Mouse (Mus musculus) mesoderm, embryonic 11.5 days (tissue): Measurements from ENCODE around the gene Lgr5.
A peak's percentile ranks its signal among the peaks of the same experiment; 100 is the strongest.

ENCODE experiments used
- DNase-seq: peaks from one replicate; pipeline ENCODE4 v3.0.0-alpha.2; 2012; ENCODE audit warnings: low read depth, low spot score

The Lgr5 gene

DNA sequence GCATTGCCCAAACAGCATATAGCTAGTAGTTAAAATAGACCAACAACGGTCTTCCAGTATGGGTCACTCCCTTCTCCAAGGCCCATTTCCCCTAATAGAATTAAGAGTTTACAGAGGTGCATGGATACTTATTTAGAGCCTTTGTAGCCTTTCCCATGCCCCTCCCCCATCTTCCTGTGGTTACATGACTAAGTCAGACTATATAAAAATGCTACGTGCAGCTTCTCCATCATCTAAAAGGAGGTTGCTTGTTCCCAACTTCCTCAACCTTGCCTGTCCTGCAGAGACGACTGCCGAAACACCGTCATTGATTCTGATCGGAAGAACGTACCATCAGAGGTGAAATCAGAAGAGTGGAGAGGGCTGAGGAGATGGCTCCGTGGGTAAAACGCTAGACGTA, 82.4 kb downstream of the Lgr5 start:
- no peak for DNase-seq

DNA sequence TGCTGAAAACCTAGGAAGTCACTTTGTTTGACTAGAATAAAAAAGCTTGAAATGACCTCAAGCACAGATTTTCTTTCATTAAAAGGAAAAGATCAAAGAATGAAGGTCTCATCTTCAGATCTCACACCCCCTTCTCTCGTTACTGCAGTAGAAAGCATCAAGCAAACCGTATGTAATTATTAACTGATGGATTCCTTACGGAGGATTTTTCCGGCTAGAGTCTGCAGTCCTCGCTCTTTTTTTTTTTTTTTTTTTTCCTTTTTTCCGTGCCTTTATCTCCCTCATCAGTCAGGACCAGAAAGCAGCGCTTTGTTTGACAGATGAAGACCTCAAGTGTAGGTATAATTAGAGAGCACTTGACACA, 93.8 kb downstream of the Lgr5 start:
- no peak for DNase-seq

DNA sequence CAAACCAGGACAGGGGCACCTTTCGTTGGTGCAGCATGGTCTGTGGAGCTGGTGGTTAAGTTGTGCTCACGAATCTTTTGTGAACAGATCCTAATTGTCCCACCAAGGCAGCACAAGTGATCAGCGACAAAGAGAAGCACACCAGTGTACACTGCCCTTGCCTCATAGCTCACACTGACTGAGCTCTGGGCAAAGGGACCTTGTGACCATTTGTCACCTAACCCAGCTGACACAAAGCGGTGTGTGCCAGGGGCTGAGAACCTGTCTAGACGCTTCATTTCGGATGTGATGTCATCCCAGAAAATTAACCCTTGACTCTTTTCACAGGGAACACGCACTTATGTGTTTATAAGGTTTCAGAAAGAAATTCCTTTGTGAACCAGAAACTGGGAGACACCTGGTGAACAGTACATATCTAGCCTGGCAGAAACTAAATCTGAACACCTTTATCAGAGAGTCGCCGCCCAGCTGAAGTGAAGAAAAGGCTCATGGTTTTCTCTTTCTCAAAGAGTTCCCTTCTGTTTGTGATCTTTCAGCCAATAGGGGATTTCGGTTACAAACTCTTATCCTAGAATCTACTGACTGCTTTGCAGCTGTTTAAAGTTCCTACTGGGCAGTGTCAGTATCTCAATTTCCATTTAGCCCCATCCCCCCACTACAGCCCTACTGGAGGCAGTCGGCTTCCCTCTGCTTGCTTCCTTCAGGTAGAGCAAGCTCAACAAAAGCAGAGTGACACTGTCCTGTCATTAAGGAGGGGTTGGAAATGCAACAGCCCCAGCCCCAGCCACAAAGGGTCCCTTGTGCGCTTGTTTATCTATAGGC, 94.4 kb downstream of the Lgr5 start:
- no peak for DNase-seq

DNA sequence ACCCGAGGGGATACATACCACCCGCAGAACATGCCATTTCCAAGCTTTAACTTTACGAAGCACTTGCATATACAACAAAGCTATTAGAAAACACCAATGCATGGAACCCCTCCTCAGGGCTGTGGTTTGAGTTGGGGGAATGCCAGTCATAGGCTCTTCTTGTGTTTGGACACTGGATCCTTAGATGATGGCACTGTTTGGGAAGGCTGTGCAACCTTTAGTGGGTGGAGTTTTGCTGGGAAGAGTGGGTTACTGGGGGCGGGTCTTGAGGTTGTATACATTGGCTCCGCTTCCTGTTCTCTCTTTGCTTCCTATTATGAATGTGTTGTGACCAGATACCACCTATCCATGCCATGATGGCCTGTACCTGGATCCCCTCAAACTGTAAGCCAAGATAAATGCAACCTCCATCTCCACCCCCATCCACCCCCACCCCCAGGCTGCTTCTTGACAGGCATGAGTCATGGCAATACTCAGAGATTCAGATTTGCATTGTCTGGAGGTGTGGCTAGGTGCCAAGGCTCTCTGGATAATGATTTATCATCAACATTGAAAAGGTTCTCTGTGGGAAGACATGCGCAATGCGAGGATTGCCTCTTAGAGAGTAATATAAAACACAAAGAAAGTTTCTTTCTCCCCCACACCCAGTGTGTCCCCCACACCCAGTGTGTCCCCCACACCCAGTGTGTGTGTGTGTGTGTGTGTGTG, 95.6 kb downstream of the Lgr5 start:
- no peak for DNase-seq

DNA sequence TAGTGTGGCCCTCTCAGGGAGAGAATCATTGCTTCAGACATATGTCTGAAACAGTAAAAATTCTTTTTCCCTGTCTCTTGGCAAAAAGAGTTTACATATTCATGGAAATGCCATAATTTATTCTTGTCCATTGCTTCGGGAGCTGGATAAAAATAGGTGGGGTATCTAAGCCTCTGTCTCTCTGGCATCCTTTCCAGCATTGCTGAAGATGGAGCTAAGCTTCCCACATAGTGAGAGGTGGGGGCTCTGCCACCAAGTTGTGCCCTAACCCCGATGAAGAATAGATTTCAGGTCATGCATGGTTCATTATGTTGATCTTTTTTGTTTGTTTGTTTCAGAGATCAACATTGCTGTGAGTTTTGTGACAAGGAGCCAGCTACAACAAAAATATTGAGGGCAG, 102.0 kb downstream of the Lgr5 start:
- no peak for DNase-seq

DNA sequence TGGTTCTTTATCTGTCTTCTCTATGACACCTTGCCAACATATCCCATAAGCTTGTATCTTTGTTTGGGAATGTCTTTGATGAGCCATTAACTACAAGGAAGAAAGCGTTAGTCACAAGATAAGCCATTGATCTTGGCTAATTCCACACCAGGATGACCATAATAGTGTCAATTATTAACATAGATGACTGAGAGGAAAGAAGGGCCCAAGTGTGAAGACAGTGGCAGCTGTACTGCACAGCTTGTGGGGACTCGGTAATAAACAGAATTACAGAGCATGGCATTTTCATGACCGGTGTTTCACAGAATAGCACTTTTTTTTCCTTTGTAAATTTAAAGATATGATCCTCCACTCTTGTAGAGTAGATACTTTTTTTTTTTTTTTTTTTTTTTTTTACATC, 102.9 kb downstream of the Lgr5 start:
- DNase-seq = no peak

DNA sequence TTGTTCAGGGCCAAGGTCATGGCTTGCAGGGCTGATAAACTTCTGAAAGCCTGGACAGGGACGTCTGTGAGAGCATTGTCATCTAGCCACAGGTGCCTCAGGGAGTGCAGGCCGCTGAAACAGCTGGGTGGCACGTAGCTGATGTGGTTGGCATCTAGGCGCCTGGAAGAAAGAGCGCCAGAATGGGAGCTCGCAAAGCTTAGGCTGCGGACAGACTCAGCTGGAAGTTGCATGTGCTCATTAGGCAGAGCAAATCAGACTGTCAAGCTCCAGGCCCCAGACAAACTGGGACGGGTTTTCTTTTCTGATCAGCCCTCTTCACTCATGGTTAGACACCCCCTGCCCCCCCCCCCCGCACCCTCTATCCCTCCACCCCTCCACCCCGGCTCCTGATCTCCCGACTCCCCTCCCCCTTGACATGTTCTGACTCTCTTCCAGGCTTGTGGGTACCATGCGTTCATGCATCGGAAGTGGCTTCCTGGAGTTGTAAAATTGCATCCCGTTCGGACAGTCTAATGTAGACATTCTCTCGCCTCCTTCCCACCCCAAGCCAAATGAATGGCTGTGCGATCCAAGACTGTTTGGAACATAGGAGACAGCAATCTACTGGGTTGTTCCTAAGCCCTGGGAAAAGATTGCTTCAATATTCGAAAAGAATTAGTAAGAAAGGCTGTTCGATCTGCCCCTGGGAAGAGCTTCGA, 109.0 kb downstream of the Lgr5 start:
- peak; percentile 37 for DNase-seq

DNA sequence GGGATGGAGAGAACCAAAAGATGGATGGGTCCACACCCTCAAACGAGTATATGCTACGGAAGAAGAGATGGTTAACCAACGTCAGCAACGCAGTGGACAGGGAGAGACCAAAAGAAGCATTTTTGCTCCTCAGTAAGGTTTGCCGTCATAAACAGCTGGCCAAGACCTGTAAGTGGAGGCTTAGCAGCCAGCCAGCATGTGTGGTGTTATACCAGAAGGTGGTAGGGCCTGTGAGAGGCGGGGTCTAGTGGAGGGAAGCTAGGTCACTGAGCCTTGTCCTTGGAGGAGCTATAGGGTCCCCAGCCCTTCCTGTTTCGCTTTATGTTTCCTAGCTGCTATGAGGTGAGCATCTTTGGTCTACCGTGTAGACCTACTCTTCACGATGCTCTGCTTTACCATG, 111.1 kb downstream of the Lgr5 start:
- no peak for DNase-seq

DNA sequence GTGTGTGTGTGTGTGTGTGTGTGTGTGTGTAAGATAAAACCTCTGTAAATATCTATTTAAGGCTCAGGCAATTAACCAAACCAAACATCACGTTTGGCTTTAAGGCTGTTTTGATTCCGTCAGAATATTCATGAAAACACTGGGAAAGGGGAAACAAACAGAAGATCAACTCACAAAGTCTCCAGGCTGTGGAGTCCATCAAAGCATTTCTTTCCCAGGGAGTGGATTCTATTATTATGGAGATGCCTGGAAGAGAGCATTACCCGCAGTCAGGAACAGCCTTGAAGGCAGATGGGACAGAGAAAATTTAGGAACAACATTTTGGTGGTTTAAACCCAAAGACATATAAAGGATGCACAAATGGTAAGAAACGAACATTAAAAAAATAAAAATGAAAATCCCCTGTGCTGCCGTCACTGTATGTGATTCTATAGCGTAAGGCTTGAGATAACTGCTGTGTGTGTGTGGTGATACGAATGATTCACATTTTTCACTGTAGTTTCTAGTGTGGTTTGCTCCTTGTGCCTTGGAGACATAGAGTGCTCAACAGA, 112.5 kb downstream of the Lgr5 start:
- DNase-seq = no peak

DNA sequence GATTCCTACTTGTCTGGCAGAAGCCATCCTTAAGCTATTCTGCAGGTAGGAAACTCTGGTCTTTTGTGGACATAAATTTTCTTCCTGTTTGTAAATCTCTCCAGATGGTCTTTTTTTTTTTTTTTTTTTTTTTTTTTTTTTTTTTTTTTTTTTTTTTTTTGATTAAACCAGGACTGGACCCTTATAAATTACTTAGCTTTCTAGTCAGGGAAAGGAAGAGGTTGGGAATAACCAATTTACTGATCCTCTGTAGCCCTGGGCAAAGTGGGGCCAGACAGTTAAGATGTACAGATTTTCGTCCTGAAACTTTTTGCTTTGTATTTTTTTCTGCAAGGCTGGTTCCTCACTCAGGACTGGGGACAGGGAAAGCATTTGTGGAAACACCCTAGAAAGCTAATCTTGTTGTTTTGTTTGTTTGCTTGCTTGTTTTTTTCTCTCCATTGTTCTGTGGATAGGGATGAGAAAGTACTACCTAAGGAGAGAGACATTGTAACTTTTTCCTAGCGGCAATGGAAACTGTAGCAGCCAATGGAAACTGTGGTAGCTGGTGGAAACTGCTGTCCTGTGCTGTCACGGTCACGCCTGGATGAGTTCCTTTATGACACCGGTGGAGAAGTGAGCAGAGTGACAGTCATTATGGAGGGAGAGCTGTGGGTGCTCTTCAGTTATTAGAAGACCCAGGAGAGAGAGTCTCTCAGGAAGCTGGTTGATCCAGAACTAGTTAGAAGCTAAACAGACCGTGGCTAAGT, 114.2 kb downstream of the Lgr5 start:
- DNase-seq = no peak

DNA sequence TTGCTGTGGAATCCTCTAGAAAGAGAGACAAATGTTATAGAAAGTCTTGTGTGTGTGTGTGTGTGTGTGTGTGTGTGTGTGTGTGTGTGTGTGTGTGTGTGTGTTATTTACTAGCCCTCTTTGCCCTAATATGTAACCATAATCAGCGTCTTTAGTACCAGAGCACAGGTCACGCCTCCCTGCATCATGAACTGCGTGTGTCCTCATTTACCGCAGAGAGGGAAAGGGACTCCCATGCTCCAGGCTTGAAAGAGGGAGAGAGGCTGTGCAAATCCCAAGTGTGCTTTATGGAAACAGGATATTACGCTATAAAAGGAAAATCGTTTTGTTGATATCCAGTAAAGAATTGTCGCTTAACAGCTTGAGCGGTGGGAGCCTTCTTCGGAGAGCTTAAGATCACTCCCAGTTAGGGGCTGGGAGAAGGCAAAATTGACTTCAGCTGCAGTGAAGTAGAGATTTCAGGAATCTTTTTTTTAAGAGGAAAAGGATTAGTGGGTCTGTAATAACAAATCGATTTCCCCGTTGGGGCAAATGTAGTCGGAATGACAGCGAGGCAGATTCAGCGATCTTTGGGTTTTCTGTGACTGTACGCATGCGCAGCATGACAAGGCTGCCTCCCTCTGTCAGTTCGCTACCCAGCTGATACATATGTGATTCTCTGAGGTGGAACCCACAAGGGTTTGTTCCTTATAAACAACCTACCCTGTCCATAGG, 116.8 kb downstream of the Lgr5 start:
- peak; percentile 38 for DNase-seq

DNA sequence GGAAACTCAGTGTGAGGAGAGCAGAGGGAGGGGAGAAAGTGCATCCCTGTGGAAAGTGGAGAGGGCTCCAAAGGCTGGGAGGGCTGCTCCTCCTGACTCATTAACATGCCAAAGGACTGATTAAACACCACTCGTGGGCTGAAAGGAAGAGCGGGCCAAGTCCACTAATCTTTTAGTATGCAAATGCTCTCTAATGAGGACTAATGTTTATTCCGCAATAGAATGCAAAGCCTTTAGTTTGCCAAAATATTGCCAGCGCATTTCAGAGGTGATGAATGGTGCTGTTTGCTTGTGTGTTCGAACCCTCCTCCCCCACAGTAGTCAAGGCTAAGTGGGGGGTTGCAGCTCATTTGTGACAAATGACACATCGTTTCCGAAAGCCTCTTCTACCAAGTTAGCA, 118.5 kb downstream of the Lgr5 start:
- DNase-seq = no peak

DNA sequence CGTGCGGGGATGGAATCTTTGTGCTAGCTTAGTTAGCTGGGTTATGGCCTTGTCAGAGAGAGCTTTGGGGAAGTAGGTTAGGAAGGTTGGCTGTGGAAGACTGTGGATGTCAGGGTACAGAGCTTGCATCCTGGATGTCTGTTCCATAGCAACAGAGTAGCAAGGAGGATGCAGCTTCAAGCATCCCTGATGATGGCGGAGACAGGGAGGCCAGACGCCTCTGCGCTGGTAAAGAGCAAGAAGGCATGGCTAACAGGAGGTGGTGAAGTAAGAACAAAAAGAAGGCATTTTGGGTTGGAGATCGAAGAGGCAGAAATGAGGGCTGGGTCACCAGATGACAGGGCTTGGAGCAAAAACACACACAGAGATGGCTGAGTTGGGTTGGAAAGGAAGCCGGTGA, 118.9 kb downstream of the Lgr5 start:
- no peak for DNase-seq

DNA sequence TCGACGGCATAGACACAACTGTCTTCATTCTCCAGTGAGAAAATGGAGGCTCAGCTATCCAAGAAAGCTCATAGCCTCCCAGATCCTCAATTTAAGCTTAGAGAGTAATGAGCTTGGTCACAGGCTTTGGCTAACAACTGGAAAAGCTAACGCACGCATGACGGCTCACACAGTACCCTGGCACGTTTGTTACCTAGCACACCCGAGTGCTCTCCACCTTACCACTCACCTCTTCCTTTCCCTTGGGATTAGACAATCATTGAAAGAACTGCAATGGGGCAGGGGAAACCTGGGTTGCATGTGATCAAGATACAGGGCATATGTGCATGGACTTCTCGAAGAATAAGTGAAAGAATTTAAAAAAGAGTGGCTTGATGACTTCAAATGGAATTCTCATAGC, 119.6 kb downstream of the Lgr5 start:
- no peak for DNase-seq

DNA sequence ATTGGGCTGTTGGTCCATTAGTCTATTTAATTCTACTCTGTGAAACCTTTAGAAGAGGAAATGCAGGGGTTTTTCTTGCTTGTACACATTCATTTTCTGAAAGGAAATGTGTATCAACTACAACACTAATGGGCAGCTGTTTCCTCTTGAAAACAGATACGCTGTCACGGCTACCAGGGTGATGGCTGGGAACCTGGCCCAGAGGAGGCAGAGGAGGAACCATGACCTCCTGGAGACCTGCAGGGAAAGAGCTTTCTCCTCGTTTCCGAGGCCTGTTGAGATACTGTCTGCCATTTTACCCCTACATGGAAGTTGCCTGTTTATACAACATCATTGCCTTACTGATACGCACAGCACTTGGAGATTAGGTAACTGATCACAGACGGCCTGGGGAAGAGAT, 121.8 kb downstream of the Lgr5 start:
- no peak for DNase-seq

DNA sequence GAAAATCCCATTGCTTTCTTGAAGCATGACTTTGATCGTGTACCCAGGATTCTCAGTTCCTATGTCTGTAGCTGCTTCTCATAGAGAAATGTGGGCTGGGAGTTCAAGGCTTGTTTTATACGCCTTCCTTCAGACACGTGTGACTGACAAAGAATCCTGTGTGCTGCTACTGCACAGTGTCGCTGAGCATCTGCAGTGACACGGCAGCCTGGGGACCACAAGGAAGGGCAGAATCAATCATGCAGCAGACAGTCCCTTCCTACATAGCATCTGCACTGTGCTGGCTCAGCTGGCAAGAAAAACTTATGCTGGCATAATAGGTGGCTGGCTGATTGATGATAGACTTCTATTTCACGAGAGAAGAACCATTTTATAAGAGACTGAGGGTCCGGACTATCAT, 122.5 kb downstream of the Lgr5 start:
- DNase-seq = no peak

DNA sequence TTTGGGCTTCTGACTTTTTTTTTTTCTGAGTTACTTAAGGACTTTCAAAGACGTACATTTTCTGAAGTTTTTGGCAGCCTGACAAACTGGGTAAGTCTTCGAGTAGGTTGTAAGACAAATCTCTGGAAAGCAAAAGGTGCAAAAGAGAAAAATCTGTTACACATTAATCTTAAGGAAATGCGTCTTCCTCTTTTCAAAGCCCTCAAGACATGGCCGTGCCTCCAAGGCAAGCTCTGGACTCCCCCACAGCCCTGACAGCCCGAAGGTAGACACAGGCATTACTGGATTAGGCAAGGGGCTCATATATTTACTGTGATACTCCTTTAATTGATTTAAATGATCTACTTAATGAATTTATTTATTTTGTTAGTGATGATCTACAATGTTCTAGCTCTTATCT, 124.9 kb downstream of the Lgr5 start:
- no peak for DNase-seq

DNA sequence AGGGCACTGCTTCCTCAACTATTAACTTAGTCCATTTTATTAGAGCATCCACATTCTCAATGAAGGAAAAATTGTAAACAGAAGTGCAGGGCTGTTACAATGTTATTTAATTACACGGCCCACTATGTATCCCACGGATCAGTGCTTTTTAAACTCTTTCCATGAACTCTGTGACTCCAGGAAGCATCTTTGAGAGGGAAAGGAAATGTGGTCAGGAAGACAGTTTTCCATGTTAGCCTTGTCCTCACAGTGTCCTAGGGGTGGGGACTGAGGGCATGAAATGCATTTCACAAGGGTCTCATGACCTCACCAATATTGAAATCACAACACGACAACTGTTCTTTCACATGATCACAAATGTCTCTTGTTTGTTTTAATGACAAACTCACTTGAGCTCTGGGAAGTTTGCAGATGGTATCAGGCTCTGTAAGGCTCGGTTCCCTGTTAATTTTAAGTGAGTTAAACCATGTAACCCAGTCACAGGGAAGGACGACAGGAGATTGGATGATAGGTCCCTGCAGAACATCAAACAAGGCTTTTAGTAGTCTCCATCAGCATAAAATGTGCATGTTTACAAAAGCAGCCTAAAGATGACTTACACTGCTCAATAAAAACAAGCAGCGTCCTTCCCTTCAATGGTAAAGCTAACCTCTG, 130.1 kb downstream of the Lgr5 start:
- no peak for DNase-seq

DNA sequence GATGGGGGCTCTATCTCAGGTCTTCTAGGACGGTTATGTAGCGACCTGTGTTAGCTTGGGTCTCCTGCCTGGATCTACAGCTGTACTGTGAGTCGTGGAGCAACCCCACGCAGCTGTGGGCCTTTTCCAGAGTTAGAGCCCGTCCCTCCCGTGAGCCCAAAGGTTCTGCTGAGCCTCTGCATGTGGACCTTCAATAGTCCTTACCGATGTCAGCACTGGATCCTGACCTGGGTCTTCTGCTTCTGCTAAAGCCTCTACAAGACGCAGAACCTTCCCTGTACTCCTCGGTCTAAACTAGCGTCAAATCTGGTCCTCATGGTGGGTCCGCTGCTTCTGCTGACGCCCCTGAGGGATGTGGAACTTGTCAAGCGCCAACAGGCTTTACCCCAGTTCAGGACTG, 139.0 kb downstream of the Lgr5 start:
- no peak for DNase-seq

DNA sequence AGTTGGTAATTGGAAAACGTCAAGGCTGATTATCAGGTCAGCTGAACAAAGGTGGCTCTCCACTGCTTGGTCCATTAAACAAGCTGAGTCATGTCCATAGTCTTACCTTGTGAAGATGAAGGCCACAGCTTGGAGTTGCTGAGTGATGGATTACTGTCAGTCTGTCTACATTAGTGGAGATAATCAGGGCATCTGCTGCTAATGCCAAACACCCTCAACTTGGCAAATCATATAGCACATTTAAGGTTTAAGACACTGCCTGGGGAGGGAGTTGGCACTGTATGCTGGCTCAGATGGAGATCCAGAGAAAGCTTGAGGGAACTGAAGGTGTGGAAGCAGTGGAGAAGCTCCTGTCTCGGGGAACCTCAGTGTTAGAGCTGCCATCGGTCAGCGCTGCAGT, 150.3 kb downstream of the Lgr5 start:
- DNase-seq = no peak

DNA sequence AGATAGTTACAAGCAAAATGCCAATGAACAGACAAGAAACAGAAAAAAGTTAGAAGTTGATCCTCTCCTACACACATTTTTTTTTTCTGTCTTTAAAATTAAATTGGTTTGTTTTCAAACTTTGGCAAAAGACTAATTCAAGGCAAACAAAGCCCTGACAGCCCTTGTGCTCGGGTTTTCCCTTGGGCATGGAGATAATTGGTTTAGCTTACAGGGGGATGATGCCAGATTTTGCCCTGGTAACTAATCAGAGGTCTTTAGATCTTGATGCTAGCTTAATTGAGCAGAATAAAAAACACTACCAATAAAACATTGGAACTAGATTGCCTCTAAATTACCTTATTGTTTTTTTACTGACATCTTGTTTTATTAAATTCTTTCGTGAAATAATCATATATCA, 162.2 kb downstream of the Lgr5 start:
- DNase-seq = no peak
